Mouse (Mus musculus): ENCODE measurements at regions not wholly inside any gene's neighbourhood (a gene's known extent, or its start where the extent isn't known, plus 50 kb on each side); places are given as distances from the start of the nearest gene placed in this dataset.
A peak's percentile ranks its signal among the peaks of the same experiment; 100 is the strongest.

- Histone ChIP-seq H3K4me3 (ENCODE audit: insufficient read depth in 1 of 2, low read depth in 1 of 2, low read length in 2 of 2, poor library complexity in 1 of 2, severe bottlenecking in 1 of 2) (no peak overlapping the region), H3K27ac (ENCODE audit: insufficient read depth, low read depth, low read length, poor library complexity, severe bottlenecking) (no peak overlapping the region), H3K9ac (ENCODE audit: insufficient read depth, low read depth, low read length, poor library complexity, severe bottlenecking) (no peak overlapping the region), H3K9me3 (ENCODE audit: control insufficient read depth, insufficient read depth, low read depth, low read length) (no peaks in the 10 kb centered on the region), H3K36me3 (ENCODE audit: control insufficient read depth, insufficient read depth, low read length, poor library complexity, severe bottlenecking) (no peaks in the 10 kb centered on the region), H3K4me1 (ENCODE audit: control insufficient read depth in 2 of 2, insufficient read depth in 2 of 2, low read length in 2 of 2, poor library complexity in 1 of 2) (0 out of 4 replicates have a peak, but pooled peaks cover 0 to 2% of the 10 kb centered on the region in 2 experiments)
- TF ChIP-seq HCFC1 (IDR thresholded peaks at IDR 0.05; ENCODE audit: borderline replicate concordance, insufficient read depth, low read length) (no peak), MAFK (IDR thresholded peaks at IDR 0.05; ENCODE audit: insufficient read depth, low read depth, low read length) (no peak), CHD2 (IDR thresholded peaks at IDR 0.05; ENCODE audit: low read depth, low read length) (no peak), ZC3H11A (IDR thresholded peaks at IDR 0.05; ENCODE audit: borderline replicate concordance, low read depth, low read length) (no peak), ZNF384 (IDR thresholded peaks at IDR 0.05; ENCODE audit: low read depth, low read length) (no peak)
- in situ Hi-C loops (cut with MboI; ENCODE audit: low sequenced_read_pairs in 2 of 2, unreplicated experiment in 2 of 2): no loop called here
- DNase-seq (ENCODE audit: low read depth, low spot score): no peak
Observed at GRCm38 (mm10) chr2:166343551-166344340, 188.3 kb upstream of the Sulf2 start.

- H3K4me1 ChIP-seq (ENCODE audit: control insufficient read depth in 2 of 2, insufficient read depth in 2 of 2, low read length in 2 of 2, poor library complexity in 1 of 2): 0 out of 4 replicates have a peak, but pooled peaks cover 0 to 2% of the 10 kb centered on the region in 2 experiments
- in situ Hi-C loops (cut with MboI; ENCODE audit: low sequenced_read_pairs in 2 of 2, unreplicated experiment in 2 of 2): no loop called here
- no peak overlapping the region for H3K9ac ChIP-seq (ENCODE audit: insufficient read depth, low read depth, low read length, poor library complexity, severe bottlenecking)
- no peak for TF ChIP-seq MAFK (IDR thresholded peaks at IDR 0.05; ENCODE audit: insufficient read depth, low read depth, low read length)
- TF ChIP-seq ZC3H11A (IDR thresholded peaks at IDR 0.05; ENCODE audit: borderline replicate concordance, low read depth, low read length): no peak
- TF ChIP-seq CHD2 (IDR thresholded peaks at IDR 0.05; ENCODE audit: low read depth, low read length): no peak
- TF ChIP-seq ZNF384 (IDR thresholded peaks at IDR 0.05; ENCODE audit: low read depth, low read length): no peak
- no peak for TF ChIP-seq HCFC1 (IDR thresholded peaks at IDR 0.05; ENCODE audit: borderline replicate concordance, insufficient read depth, low read length)
- no peak for DNase-seq (ENCODE audit: low read depth, low spot score)
- no peaks in the 10 kb centered on the region for H3K9me3 ChIP-seq (ENCODE audit: control insufficient read depth, insufficient read depth, low read depth, low read length)
- H3K27ac ChIP-seq (ENCODE audit: insufficient read depth, low read depth, low read length, poor library complexity, severe bottlenecking): no peak overlapping the region
- no peaks in the 10 kb centered on the region for H3K36me3 ChIP-seq (ENCODE audit: control insufficient read depth, insufficient read depth, low read length, poor library complexity, severe bottlenecking)
- no peak overlapping the region for H3K4me3 ChIP-seq (ENCODE audit: insufficient read depth in 1 of 2, low read depth in 1 of 2, low read length in 2 of 2, poor library complexity in 1 of 2, severe bottlenecking in 1 of 2)
Observed at GRCm38 (mm10) chr2:166342407-166342806, 186.9 kb upstream of the Sulf2 start.

DNA sequence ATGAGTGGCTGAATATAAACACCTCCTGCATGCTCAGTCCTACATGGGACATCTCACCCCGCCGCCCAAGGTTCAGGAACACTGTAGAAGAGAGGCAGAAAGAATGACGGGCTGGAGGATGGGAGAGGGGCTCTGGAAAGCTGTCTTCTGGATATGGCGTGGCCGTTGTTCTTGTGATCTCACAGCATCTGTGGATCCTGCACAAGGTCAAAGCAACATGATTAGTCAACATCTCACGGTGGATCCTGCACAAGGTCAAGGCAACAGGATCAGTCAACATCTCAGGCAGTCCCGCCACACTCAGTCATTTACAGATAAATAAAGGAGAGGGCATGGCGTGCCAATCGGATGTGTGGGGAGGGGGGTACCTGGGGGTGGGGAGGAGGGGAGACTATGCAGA is 184.7 kb upstream of the Sulf2 start:
- Histone ChIP-seq H3K9ac (ENCODE audit: insufficient read depth, low read depth, low read length, poor library complexity, severe bottlenecking) (no peak overlapping the region), H3K9me3 (ENCODE audit: control insufficient read depth, insufficient read depth, low read depth, low read length) (no peaks in the 10 kb centered on the region), H3K36me3 (ENCODE audit: control insufficient read depth, insufficient read depth, low read length, poor library complexity, severe bottlenecking) (no peaks in the 10 kb centered on the region), H3K27ac (ENCODE audit: insufficient read depth, low read depth, low read length, poor library complexity, severe bottlenecking) (no peak overlapping the region), H3K4me1 (ENCODE audit: control insufficient read depth in 2 of 2, insufficient read depth in 2 of 2, low read length in 2 of 2, poor library complexity in 1 of 2) (0 out of 4 replicates have a peak, but pooled peaks cover 0 to 2% of the 10 kb centered on the region in 2 experiments), H3K4me3 (ENCODE audit: insufficient read depth in 1 of 2, low read depth in 1 of 2, low read length in 2 of 2, poor library complexity in 1 of 2, severe bottlenecking in 1 of 2) (no peak overlapping the region)
- no peak for DNase-seq (ENCODE audit: low read depth, low spot score)
- TF ChIP-seq ZNF384 (IDR thresholded peaks at IDR 0.05; ENCODE audit: low read depth, low read length): no peak
- no peak for TF ChIP-seq ZC3H11A (IDR thresholded peaks at IDR 0.05; ENCODE audit: borderline replicate concordance, low read depth, low read length)
- TF ChIP-seq MAFK (IDR thresholded peaks at IDR 0.05; ENCODE audit: insufficient read depth, low read depth, low read length): no peak
- TF ChIP-seq CHD2 (IDR thresholded peaks at IDR 0.05; ENCODE audit: low read depth, low read length): no peak
- TF ChIP-seq HCFC1 (IDR thresholded peaks at IDR 0.05; ENCODE audit: borderline replicate concordance, insufficient read depth, low read length): no peak
- in situ Hi-C loops (cut with MboI; ENCODE audit: low sequenced_read_pairs in 2 of 2, unreplicated experiment in 2 of 2): no loop called here

DNA sequence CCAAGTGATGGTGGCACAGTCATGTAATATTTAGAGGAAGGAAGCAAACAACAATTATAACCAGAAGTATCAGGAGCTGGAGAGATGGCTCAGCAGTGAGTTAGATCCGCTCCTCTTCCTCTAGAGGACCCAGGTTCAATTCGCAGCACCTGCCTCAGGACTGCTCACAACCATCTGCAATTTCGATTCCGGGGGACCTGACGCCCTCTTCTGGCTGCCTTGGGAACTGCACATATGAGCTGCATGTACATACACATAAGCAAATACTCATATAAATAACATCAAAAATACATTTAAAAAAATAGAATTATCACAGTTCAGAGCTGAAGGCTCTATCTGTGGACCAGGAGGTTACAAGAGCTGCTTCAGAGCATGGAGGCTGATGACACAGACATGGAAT is 184.0 kb upstream of the Sulf2 start:
- Histone ChIP-seq H3K4me3 (ENCODE audit: insufficient read depth in 1 of 2, low read depth in 1 of 2, low read length in 2 of 2, poor library complexity in 1 of 2, severe bottlenecking in 1 of 2) (no peak overlapping the region), H3K4me1 (ENCODE audit: control insufficient read depth in 2 of 2, insufficient read depth in 2 of 2, low read length in 2 of 2, poor library complexity in 1 of 2) (peaks cover 0 to 5% of the 10 kb centered on the region in 2 experiments; a peak in 1 of 4 replicates), H3K27ac (ENCODE audit: insufficient read depth, low read depth, low read length, poor library complexity, severe bottlenecking) (no peak overlapping the region), H3K36me3 (ENCODE audit: control insufficient read depth, insufficient read depth, low read length, poor library complexity, severe bottlenecking) (no peaks in the 10 kb centered on the region), H3K9me3 (ENCODE audit: control insufficient read depth, insufficient read depth, low read depth, low read length) (no peaks in the 10 kb centered on the region), H3K9ac (ENCODE audit: insufficient read depth, low read depth, low read length, poor library complexity, severe bottlenecking) (no peak overlapping the region)
- in situ Hi-C loops (cut with MboI; ENCODE audit: low sequenced_read_pairs in 2 of 2, unreplicated experiment in 2 of 2): loop anchor here in 1 of 2 experiments (10.0 kb wide), 1 partner anchor 235 kb away; no protein-coding TSS in a partner anchor
- no peak for DNase-seq (ENCODE audit: low read depth, low spot score)
- peak; percentile 69; the same call in 1 of the 2 replicates for TF ChIP-seq ZC3H11A (IDR thresholded peaks at IDR 0.05; ENCODE audit: borderline replicate concordance, low read depth, low read length)
- TF ChIP-seq HCFC1 (IDR thresholded peaks at IDR 0.05; ENCODE audit: borderline replicate concordance, insufficient read depth, low read length): no peak
- TF ChIP-seq MAFK (IDR thresholded peaks at IDR 0.05; ENCODE audit: insufficient read depth, low read depth, low read length): no peak
